Mouse (Mus musculus): ENCODE measurements at regions not wholly inside any gene's neighbourhood (a gene's known extent, or its start where the extent isn't known, plus 50 kb on each side); places are given as distances from the start of the nearest gene placed in this dataset.

DNA sequence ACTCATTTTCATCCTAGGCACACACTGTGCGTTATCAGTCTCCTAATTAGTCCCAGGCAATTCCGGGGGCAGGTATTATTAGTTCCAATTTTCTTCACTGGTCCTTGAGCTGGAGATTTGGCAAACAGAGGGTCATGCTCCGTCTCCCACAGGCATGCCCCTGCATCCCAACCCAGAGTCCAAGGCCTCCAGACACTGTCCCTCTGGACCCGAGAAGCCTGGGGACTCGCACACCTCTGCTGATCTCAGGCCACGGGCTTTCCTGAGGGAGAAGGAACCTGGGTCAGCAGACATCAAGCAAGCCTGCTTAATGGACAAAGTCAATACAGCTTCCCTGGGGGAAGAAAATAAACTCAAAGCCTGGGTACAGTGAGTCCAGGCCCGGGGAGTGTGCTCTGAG, 554.7 kb downstream of the Bnc2 start:
- in situ Hi-C loops (cut with MboI; ENCODE audit: low pct_ligation_motif_present, low pct_unique_long_range_greater_than_20kb, low sequenced_read_pairs): no loop called here
- H3K27me3 ChIP-seq (replicated peaks): no peaks in the 10 kb centered on the region

GRCm38 (mm10) chr4:84121442-84121841, 553.6 kb downstream of the Bnc2 start:
- H3K79me2 ChIP-seq (replicated peaks; ENCODE audit: control insufficient read depth, extremely low read depth, insufficient read depth, poor library complexity, severe bottlenecking): no peaks in the 10 kb centered on the region
- H3K4me3 ChIP-seq (replicated peaks in 1 of 3; ENCODE audit: low read depth in 2 of 3, low read length in 2 of 3, poor library complexity in 1 of 3): no peak overlapping the region
- H3K9me3 ChIP-seq (replicated peaks; ENCODE audit: low read length): peaks cover 78% of the 10 kb centered on the region
- H3K9ac ChIP-seq (ENCODE audit: insufficient read depth, low read depth): no peak overlapping the region
- H3K4me1 ChIP-seq (ENCODE audit: control insufficient read depth in 1 of 2, insufficient read depth in 2 of 2): no peaks in the 10 kb centered on the region
- no peaks in the 10 kb centered on the region for H3K27me3 ChIP-seq (replicated peaks)
- H3K27ac ChIP-seq (ENCODE audit: insufficient read depth, low read depth): no peak overlapping the region
- no peak overlapping the region for H3K4me2 ChIP-seq (ENCODE audit: insufficient read depth, low read depth, poor library complexity, severe bottlenecking)
- in situ Hi-C loops (cut with MboI; ENCODE audit: low pct_ligation_motif_present, low pct_unique_long_range_greater_than_20kb, low sequenced_read_pairs): no loop called here
- H3K36me3 ChIP-seq (replicated peaks in 1 of 2; ENCODE audit: control insufficient read depth in 1 of 2, insufficient read depth in 1 of 2, low read length in 1 of 2): no peaks in the 10 kb centered on the region
- dilution Hi-C loops (cut with MboI; ENCODE audit: extremely low pct_ligation_motif_present, extremely low pct_unique_long_range_greater_than_20kb, low sequenced_read_pairs): no loop called here
- no peak for DNase-seq (ENCODE audit: extremely low read depth)
- no peak for TF ChIP-seq E2F4 (IDR thresholded peaks at IDR 0.05; ENCODE audit: insufficient replicate concordance, low read depth, low read length)
- TF ChIP-seq USF2 (conservative IDR thresholded peaks at IDR 0.05; ENCODE audit: low read depth, low read length): no peak
- no peak for TF ChIP-seq POLR2A (IDR thresholded peaks at IDR 0.05; ENCODE audit: low read depth, low read length)
- no peak for TF ChIP-seq ZMIZ1 (IDR thresholded peaks at IDR 0.05; ENCODE audit: low read depth, low read length)
- no peak for TF ChIP-seq SMC3 (IDR thresholded peaks at IDR 0.05; ENCODE audit: low read depth, low read length)
- no peak for TF ChIP-seq MAZ (IDR thresholded peaks at IDR 0.05; ENCODE audit: low read depth, low read length)
- no peak for TF ChIP-seq HCFC1 (IDR thresholded peaks at IDR 0.05; ENCODE audit: low read depth, low read length)
- no peak for TF ChIP-seq USF1 (IDR thresholded peaks at IDR 0.05; ENCODE audit: low read depth, low read length)
- no peak for TF ChIP-seq MAFK (IDR thresholded peaks at IDR 0.05; ENCODE audit: insufficient replicate concordance, low read length)
- TF ChIP-seq TCF12 (IDR thresholded peaks at IDR 0.05; ENCODE audit: low read depth, low read length): no peak
- TF ChIP-seq BHLHE40 (IDR thresholded peaks at IDR 0.05; ENCODE audit: low read depth, low read length): no peak
- TF ChIP-seq NRF1 (IDR thresholded peaks at IDR 0.05; ENCODE audit: low read depth, low read length): no peak
- TF ChIP-seq ZC3H11A (IDR thresholded peaks at IDR 0.05; ENCODE audit: low read depth, low read length): no peak

More for the DNA sequence above, 554.7 kb downstream of the Bnc2 start:
- Histone ChIP-seq H3K9ac (ENCODE audit: insufficient read depth, low read depth) (no peak overlapping the region), H3K4me1 (ENCODE audit: control insufficient read depth in 1 of 2, insufficient read depth in 2 of 2) (no peaks in the 10 kb centered on the region), H3K79me2 (replicated peaks; ENCODE audit: control insufficient read depth, extremely low read depth, insufficient read depth, poor library complexity, severe bottlenecking) (no peaks in the 10 kb centered on the region), H3K9me3 (replicated peaks; ENCODE audit: low read length) (peaks cover 78% of the 10 kb centered on the region), H3K4me2 (ENCODE audit: insufficient read depth, low read depth, poor library complexity, severe bottlenecking) (no peak overlapping the region), H3K27ac (ENCODE audit: insufficient read depth, low read depth) (no peak overlapping the region), H3K4me3 (replicated peaks in 1 of 3; ENCODE audit: low read depth in 2 of 3, low read length in 2 of 3, poor library complexity in 1 of 3) (no peak overlapping the region), H3K36me3 (replicated peaks in 1 of 2; ENCODE audit: control insufficient read depth in 1 of 2, insufficient read depth in 1 of 2, low read length in 1 of 2) (no peaks in the 10 kb centered on the region)
- no peak for TF ChIP-seq CHD2 (IDR thresholded peaks at IDR 0.05; ENCODE audit: low read length)
- no peak for TF ChIP-seq RCOR1 (conservative IDR thresholded peaks at IDR 0.05; ENCODE audit: low read depth, low read length)
- no peak for TF ChIP-seq MAX (IDR thresholded peaks at IDR 0.05; ENCODE audit: low read length)
- TF ChIP-seq NRF1 (IDR thresholded peaks at IDR 0.05; ENCODE audit: low read depth, low read length): no peak
- no peak for TF ChIP-seq E2F4 (IDR thresholded peaks at IDR 0.05; ENCODE audit: insufficient replicate concordance, low read depth, low read length)
- no peak for TF ChIP-seq SIN3A (IDR thresholded peaks at IDR 0.05; ENCODE audit: low read length)
- TF ChIP-seq USF2 (conservative IDR thresholded peaks at IDR 0.05; ENCODE audit: low read depth, low read length): no peak
- TF ChIP-seq EP300 (IDR thresholded peaks at IDR 0.05; ENCODE audit: low read length): no peak
- no peak for TF ChIP-seq ZMIZ1 (IDR thresholded peaks at IDR 0.05; ENCODE audit: low read depth, low read length)
- DNase-seq (ENCODE audit: extremely low read depth): no peak
- dilution Hi-C loops (cut with MboI; ENCODE audit: extremely low pct_ligation_motif_present, extremely low pct_unique_long_range_greater_than_20kb, low sequenced_read_pairs): no loop called here
